Mouse (Mus musculus): Measurements from ENCODE around the gene Caly. TPM values are rescaled to one million over a fixed set of nuclear protein-coding genes. Genes with fewer than 3 reads are reported as not detected.
A peak's percentile ranks its signal among the peaks of the same experiment; 100 is the strongest.

Gene Caly
- polyA plus RNA-seq, 1 experiment from 2014 or later = 365 TPM

DNA sequence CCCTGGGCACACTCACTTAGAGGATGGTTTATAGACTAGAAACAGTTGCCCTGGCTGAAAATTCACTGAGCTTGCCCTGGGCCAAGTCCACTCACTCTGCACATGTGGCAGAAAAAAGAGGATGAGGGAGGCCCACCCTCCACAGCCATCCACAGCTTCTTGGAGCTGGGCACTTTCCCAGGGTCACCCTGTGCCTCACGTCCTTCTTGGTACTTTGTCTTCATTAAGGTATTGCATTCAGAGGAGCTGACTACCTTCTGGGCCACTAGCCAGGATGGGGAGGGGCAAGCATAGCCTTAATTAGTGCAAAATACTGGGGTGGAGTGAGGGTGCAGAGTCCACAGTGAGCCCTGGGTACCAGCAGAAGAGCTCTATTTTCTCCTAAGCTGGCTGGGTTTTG, 13.2 kb upstream of the Caly start:
- 52% methylated on average over 1 of the region's 1 CpGs for WGBS
- Histone ChIP-seq H3K4me1 (ENCODE audit: control insufficient read depth, insufficient read depth, low read length) (no peaks in the 10 kb centered on the region), H3K27ac (ENCODE audit: low read depth, low read length) (no peak overlapping the region), H3K27me3 (ENCODE audit: control insufficient read depth, insufficient read depth, low read length) (no peaks in the 10 kb centered on the region), H3K36me3 (ENCODE audit: control insufficient read depth, insufficient read depth, low read length) (no peaks in the 10 kb centered on the region), H3K4me2 (ENCODE audit: low read depth, low read length) (no peak overlapping the region), H3K9ac (replicated peaks; ENCODE audit: low read depth, low read length) (no peak overlapping the region), H3K9me3 (ENCODE audit: control insufficient read depth, low read length) (no peaks in the 10 kb centered on the region), H3K4me3 (ENCODE audit: low read depth, low read length) (no peak overlapping the region)
- ATAC-seq (ENCODE audit: low read depth) = no peak

DNA sequence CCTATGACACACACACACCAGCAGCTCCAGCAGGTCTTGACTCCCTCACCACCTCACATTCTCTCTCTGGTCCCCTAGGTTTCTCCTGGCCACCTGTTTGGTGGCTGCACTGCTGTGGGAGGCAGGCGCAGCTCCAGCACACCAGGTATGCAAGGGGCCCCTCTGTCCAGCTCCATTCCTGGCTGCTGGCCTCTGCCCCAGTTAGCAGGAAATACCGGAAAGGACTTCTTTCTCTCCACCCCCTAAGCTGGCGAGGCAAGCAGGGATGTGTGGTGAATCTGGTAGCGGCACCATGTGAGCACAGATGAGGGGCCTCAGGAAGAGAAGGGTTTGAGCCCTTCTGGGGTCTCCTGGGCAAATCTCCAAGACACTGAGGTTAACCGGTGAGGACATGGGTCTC, 12.6 kb upstream of the Caly start:
- 77% methylated on average over 5 of the region's 5 CpGs for WGBS
- ATAC-seq (ENCODE audit: low read depth) = no peak
- H3K27me3 ChIP-seq (ENCODE audit: control insufficient read depth, insufficient read depth, low read length) = no peaks in the 10 kb centered on the region
- no peak overlapping the region for H3K4me3 ChIP-seq (ENCODE audit: low read depth, low read length)
- no peak overlapping the region for H3K9ac ChIP-seq (replicated peaks; ENCODE audit: low read depth, low read length)
- no peaks in the 10 kb centered on the region for H3K4me1 ChIP-seq (ENCODE audit: control insufficient read depth, insufficient read depth, low read length)
- H3K27ac ChIP-seq (ENCODE audit: low read depth, low read length) = no peak overlapping the region
- no peak overlapping the region for H3K4me2 ChIP-seq (ENCODE audit: low read depth, low read length)
- no peaks in the 10 kb centered on the region for H3K36me3 ChIP-seq (ENCODE audit: control insufficient read depth, insufficient read depth, low read length)
- H3K9me3 ChIP-seq (ENCODE audit: control insufficient read depth, low read length) = no peaks in the 10 kb centered on the region

DNA sequence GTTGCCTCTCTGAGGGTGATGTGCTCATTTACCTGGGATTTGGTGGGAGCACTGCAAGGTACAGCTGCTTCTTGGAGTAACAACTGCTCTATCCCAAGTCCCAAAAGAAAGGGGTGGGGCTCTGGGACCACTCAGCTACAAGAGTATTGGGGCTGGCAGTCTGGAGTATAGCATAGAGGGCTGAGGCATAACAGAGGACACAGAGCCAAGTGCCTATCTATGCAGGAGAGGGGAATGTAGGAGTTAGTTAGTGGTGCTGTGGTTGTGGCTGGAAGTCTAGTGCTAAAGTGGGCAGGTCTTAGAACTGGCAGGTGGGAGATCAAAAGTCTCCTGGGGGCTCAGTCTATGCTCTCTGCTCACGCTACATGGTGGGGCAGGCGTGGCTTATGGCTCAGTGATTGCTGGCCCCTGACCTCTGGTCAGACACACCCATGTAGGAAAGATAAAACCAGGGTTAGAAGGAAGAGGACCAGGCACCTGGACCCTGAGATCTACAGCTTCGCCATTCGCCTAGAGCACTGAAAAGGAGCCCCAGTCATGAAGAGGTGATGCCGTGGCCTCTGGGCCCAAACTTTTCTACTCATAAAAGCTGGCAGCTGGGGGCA, 10.7 kb upstream of the Caly start, which contains the start of gene Prap1:
Gene Prap1, plus strand, starts transcription at position 472 of the 605 bp plus-strand sequence.
- H3K9me3 ChIP-seq (ENCODE audit: control insufficient read depth, low read length) = no peaks in the 10 kb centered on the region
- H3K27ac ChIP-seq (ENCODE audit: low read depth, low read length) = no peak within 1 kb of the TSS
- H3K27me3 ChIP-seq (ENCODE audit: control insufficient read depth, insufficient read depth, low read length) = no peaks in the 10 kb centered on the region
- H3K4me2 ChIP-seq (ENCODE audit: low read depth, low read length) = no peak within 1 kb of the TSS
- no peak within 1 kb of the TSS for H3K4me3 ChIP-seq (ENCODE audit: low read depth, low read length)
- WGBS = 67% methylated on average over 5 of the region's 5 CpGs
- no peak for ATAC-seq (ENCODE audit: low read depth)
- H3K9ac ChIP-seq (replicated peaks; ENCODE audit: low read depth, low read length) = no peak within 1 kb of the TSS
- H3K36me3 ChIP-seq (ENCODE audit: control insufficient read depth, insufficient read depth, low read length) = no peaks in the 10 kb centered on the region
- no peaks in the 10 kb centered on the region for H3K4me1 ChIP-seq (ENCODE audit: control insufficient read depth, insufficient read depth, low read length)

DNA sequence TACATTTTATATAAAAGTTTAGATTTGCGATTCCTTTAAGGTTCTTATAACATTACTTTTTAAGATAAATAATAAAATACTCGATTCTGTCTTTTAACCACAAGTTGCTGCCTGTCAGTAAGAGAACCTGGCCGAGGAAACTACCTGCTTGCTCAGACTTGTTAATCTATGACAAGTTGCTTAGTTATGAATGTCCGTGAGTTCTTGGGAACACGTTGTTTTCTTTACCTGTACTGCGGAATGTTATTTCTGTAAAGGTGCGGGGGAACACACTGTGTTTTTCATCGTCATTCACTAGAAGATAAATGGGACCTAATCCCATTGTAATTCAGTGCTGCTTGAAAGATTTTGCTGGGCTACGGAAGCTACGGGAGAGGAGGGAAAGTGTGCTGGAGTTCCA, 8.3 kb upstream of the Caly start:
- Histone ChIP-seq H3K4me3 (ENCODE audit: low read depth, low read length) (no peak overlapping the region), H3K9ac (replicated peaks; ENCODE audit: low read depth, low read length) (no peak overlapping the region), H3K27ac (ENCODE audit: low read depth, low read length) (no peak overlapping the region), H3K9me3 (ENCODE audit: control insufficient read depth, low read length) (no peaks in the 10 kb centered on the region), H3K4me2 (ENCODE audit: low read depth, low read length) (no peak overlapping the region), H3K27me3 (ENCODE audit: control insufficient read depth, insufficient read depth, low read length) (no peaks in the 10 kb centered on the region), H3K4me1 (ENCODE audit: control insufficient read depth, insufficient read depth, low read length) (no peaks in the 10 kb centered on the region), H3K36me3 (ENCODE audit: control insufficient read depth, insufficient read depth, low read length) (no peaks in the 10 kb centered on the region)
- 88% methylated on average over 10 of the region's 10 CpGs for WGBS
- ATAC-seq (ENCODE audit: low read depth) = no peak

DNA sequence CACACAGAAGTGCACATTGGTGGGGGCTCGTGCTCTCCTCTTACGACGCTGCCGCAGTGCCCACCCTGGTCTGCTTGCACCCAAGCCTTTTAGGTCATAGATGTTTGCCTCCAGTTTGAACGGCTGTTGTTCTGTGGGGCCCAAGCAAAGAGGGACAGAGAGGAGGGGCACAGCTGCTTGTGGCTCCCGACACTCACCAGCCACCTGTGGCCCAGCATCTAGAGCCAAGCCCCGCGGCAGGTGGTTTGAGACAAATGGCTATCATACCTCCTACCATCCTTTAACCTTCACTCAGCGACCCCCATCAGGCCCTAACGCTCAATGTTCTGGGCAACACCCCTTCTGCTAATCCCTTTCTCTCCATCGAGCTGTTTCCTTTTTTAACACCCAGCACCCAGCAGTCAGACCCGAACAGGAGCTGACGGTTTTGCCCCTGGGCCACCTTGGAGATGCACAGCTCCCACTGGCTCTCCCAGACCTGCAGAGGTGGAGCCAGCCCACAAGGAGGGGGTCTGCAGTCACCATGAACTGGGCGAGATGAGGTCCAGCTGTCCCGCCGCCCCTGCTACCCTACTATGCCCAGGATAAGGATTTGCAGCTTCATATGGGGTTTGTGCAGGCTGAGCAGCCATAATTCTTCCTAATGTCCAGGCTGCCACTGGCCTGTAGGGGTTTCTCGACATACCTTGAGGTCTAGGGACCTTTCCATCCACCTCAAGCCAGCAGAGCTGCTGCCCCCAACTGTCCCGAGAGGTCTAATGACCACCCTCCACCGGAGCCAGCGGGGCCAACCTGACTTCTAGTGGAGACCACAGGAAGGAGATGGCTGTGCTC, 723 bp downstream of the Caly start:
- Histone ChIP-seq H3K4me1 (ENCODE audit: control insufficient read depth, insufficient read depth, low read length) (peaks cover 16% of the 10 kb centered on the region), H3K9ac (replicated peaks; ENCODE audit: low read depth, low read length) (peak overlapping the region; percentile 68), H3K4me2 (ENCODE audit: low read depth, low read length) (peak overlapping the region; percentile 64), H3K27me3 (ENCODE audit: control insufficient read depth, insufficient read depth, low read length) (no peaks in the 10 kb centered on the region), H3K27ac (ENCODE audit: low read depth, low read length) (peak overlapping the region; percentile 85), H3K4me3 (ENCODE audit: low read depth, low read length) (peak overlapping the region; percentile 50), H3K36me3 (ENCODE audit: control insufficient read depth, insufficient read depth, low read length) (no peaks in the 10 kb centered on the region), H3K9me3 (ENCODE audit: control insufficient read depth, low read length) (no peaks in the 10 kb centered on the region)
- 14% methylated on average over 20 of the region's 20 CpGs for WGBS
- peak; percentile 30 for ATAC-seq (ENCODE audit: low read depth)

DNA sequence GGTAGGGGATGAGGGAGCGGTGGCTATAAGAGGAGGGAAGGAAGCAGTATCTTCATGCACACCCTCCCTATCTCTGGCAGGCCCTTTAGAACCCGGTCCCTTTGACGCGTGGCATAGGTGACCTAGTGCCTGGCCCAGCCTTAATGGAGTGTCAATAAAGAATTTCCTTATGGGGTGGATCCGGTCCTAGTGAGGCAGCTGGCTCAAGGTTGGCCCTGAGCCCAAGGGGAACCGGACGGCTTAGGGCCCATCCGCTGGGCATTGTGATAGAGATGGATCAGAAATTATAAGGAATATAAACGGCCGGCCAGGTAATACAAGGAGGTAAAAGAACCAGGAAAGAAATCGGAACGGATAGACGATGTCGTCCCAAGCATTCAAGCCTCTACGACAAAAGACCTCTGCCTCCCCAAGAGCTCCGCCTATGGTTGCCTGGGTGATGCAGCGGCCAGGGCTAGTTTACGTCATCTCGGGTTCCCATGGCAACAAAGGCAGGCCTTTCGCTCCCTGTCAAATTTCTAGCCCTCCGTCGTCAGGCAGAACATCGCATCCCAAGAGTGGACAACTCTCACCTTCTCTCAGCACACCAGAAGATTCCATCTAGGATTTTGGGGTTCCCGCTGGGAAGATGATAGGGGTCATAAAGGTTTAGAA, 1.7 kb downstream of the Caly start:
- ATAC-seq (ENCODE audit: low read depth) = peak; percentile 80
- H3K27me3 ChIP-seq (ENCODE audit: control insufficient read depth, insufficient read depth, low read length) = no peaks in the 10 kb centered on the region
- peak overlapping the region; percentile 64 for H3K4me2 ChIP-seq (ENCODE audit: low read depth, low read length)
- peak overlapping the region; percentile 85 for H3K27ac ChIP-seq (ENCODE audit: low read depth, low read length)
- peak overlapping the region; percentile 68 for H3K9ac ChIP-seq (replicated peaks; ENCODE audit: low read depth, low read length)
- peaks cover 16% of the 10 kb centered on the region for H3K4me1 ChIP-seq (ENCODE audit: control insufficient read depth, insufficient read depth, low read length)
- no peaks in the 10 kb centered on the region for H3K9me3 ChIP-seq (ENCODE audit: control insufficient read depth, low read length)
- no peaks in the 10 kb centered on the region for H3K36me3 ChIP-seq (ENCODE audit: control insufficient read depth, insufficient read depth, low read length)
- WGBS = 2% methylated on average over 24 of the region's 24 CpGs
- peak overlapping the region; percentile 50 for H3K4me3 ChIP-seq (ENCODE audit: low read depth, low read length)

DNA sequence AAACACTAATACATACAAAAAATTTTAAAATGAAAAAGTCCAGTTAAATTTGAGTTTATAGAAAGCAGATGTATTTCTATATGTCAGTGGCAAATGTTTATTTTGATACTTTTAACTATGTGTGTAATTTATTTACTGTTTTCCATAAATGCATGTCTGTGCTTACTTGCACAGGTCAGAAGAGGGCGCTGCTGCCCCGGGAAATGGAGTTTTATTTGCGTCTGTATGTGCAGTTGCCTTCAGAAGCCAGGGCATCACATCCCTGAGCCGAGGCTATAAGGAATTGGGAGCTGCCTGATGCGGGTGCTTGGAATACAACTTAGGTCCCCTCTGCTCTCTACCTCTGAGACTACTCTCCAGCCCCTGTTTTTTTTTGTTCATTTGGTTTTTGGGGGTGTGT, 3.6 kb downstream of the Caly start:
- Histone ChIP-seq H3K4me3 (ENCODE audit: low read depth, low read length) (no peak overlapping the region), H3K4me2 (ENCODE audit: low read depth, low read length) (no peak overlapping the region), H3K4me1 (ENCODE audit: control insufficient read depth, insufficient read depth, low read length) (peaks cover 16% of the 10 kb centered on the region), H3K27ac (ENCODE audit: low read depth, low read length) (no peak overlapping the region), H3K9ac (replicated peaks; ENCODE audit: low read depth, low read length) (no peak overlapping the region), H3K9me3 (ENCODE audit: control insufficient read depth, low read length) (no peaks in the 10 kb centered on the region), H3K27me3 (ENCODE audit: control insufficient read depth, insufficient read depth, low read length) (no peaks in the 10 kb centered on the region), H3K36me3 (ENCODE audit: control insufficient read depth, insufficient read depth, low read length) (no peaks in the 10 kb centered on the region)
- no peak for ATAC-seq (ENCODE audit: low read depth)
- 7% methylated on average over 5 of the region's 5 CpGs for WGBS

DNA sequence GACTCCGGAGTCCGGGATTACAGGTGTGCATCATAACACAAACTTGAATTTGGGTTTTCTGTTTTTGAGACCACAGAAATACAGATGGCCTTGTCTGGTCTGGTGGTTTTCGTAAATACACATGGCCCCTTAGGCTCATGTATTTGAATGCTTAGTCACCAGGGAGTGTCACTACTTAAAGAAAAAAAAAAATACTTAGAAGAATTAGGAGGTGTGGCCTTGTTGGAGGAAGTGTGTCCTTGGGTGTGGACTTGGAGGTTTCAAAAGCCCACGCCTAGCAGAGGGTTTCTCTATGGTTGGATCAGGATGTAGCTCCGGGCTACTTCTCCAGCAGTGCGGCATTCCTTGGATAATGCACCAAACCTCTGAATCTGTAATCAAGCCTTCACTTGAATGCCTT, 4.7 kb downstream of the Caly start:
- ATAC-seq (ENCODE audit: low read depth) = no peak
- no peaks in the 10 kb centered on the region for H3K27me3 ChIP-seq (ENCODE audit: control insufficient read depth, insufficient read depth, low read length)
- H3K27ac ChIP-seq (ENCODE audit: low read depth, low read length) = no peak overlapping the region
- no peak overlapping the region for H3K9ac ChIP-seq (replicated peaks; ENCODE audit: low read depth, low read length)
- H3K4me2 ChIP-seq (ENCODE audit: low read depth, low read length) = no peak overlapping the region
- no peaks in the 10 kb centered on the region; the same call in 1 of the 2 replicates for H3K36me3 ChIP-seq (ENCODE audit: control insufficient read depth, insufficient read depth, low read length)
- no peaks in the 10 kb centered on the region for H3K9me3 ChIP-seq (ENCODE audit: control insufficient read depth, low read length)
- no peak overlapping the region for H3K4me3 ChIP-seq (ENCODE audit: low read depth, low read length)
- H3K4me1 ChIP-seq (ENCODE audit: control insufficient read depth, insufficient read depth, low read length) = peaks cover 16% of the 10 kb centered on the region
- WGBS = 86% methylated on average over 6 of the region's 6 CpGs

Data from neural tube, embryonic 14.5 days (tissue).